Mouse (Mus musculus) megakaryocyte progenitor cell, adult 5-6 weeks (primary cell): Measurements from ENCODE around the gene Sacm1l. TPM values are rescaled to one million over a fixed set of nuclear protein-coding genes. Genes with fewer than 3 reads are reported as not detected.

ENCODE experiments used
- total RNA-seq, 2 experiments: library from RNA; stranded (forward) in 1 of 2; stranded (reverse) in 1 of 2; fragments of 157-497, 149-512 nt in 1 of 2; fragments of 200-1000 nt in 1 of 2; gene quantifications; 2 replicates each; pipeline versions ENCODE4 v1.2.3 to v1.2.4; 2015 to 2017

Gene Sacm1l
- total RNA-seq, 2 experiments from 2014 or later: 33.3 to 36.4 TPM

Other genes starting within 250 kb of the Sacm1l start
- gene Lars2, start 162.8 kb upstream of the Sacm1l start, total RNA-seq (2015): 2,738 and 2,770 TPM in 2 replicates
- 25.5 and 35.7 TPM in 2 replicates for gene Lars2, start 162.8 kb upstream of the Sacm1l start, total RNA-seq (2017)
- 24.2 and 24.6 TPM in 2 replicates for gene Limd1, start 51.1 kb upstream of the Sacm1l start, total RNA-seq (2015)
- 19.0 and 20.4 TPM in 2 replicates for gene Limd1, start 51.1 kb upstream of the Sacm1l start, total RNA-seq (2017)
- gene Slc6a20b, start 102.8 kb downstream of the Sacm1l start, total RNA-seq (2015): not detected in 2 replicates
- 0.34 and 0.62 TPM in 2 replicates for gene Slc6a20b, start 102.8 kb downstream of the Sacm1l start, total RNA-seq (2017)
- 0.05 and 0.52 TPM in 2 replicates for gene Ccr9, start 148.7 kb downstream of the Sacm1l start, total RNA-seq (2015)
- gene Ccr9, start 148.7 kb downstream of the Sacm1l start, total RNA-seq (2017): 0.21 and 0.57 TPM in 2 replicates
- gene Slc6a20a, start 149.1 kb downstream of the Sacm1l start, total RNA-seq (2015): 0.32 and 1.1 TPM in 2 replicates
- gene Slc6a20a, start 149.1 kb downstream of the Sacm1l start, total RNA-seq (2017): 1.8 TPM in 1 of 2 replicates, not detected in the other
- 38.1 and 44.1 TPM in 2 replicates for gene Lztfl1, start 187.9 kb downstream of the Sacm1l start, total RNA-seq (2015)
- 33.5 and 41.1 TPM in 2 replicates for gene Lztfl1, start 187.9 kb downstream of the Sacm1l start, total RNA-seq (2017)